Mouse (Mus musculus) small intestine, adult 2 months (tissue): ENCODE results near the gene Jund. TPM values are rescaled to one million over a fixed set of nuclear protein-coding genes. Genes with fewer than 3 reads are reported as not detected.

Experiments used
- H3K27ac ChIP-seq: fragments of 200-500 bp; 2 replicates; pipeline ENCODE4 v1.5.1; 2012; ENCODE audit warnings: low read depth, low read length, control low read depth, inconsistent platforms; ENCODE audit not compliant: insufficient read depth
- H3K27me3 ChIP-seq: fragments of 200-500 bp; 2 replicates; pipeline ENCODE4 v1.6.1; 2012; ENCODE audit warnings: mild to moderate bottlenecking, moderate library complexity, low read length, inconsistent platforms; ENCODE audit not compliant: control insufficient read depth, insufficient read depth
- H3K36me3 ChIP-seq: fragments of 200-500 bp; 2 replicates; pipeline ENCODE4 v1.6.1; 2012; ENCODE audit warnings: mild to moderate bottlenecking, low read length, control low read depth, inconsistent platforms; ENCODE audit not compliant: control insufficient read depth, insufficient read depth
- H3K4me1 ChIP-seq: fragments of 200-500 bp; 2 replicates; pipeline ENCODE4 v1.6.1; 2012; ENCODE audit warnings: low read length, inconsistent platforms, mixed read lengths; ENCODE audit not compliant: control insufficient read depth, insufficient read depth, insufficient read length
- H3K4me3 ChIP-seq: fragments of 200-500 bp; 2 replicates; pipeline ENCODE4 v1.5.1; 2012; ENCODE audit warnings: low read depth, mild to moderate bottlenecking, control low read depth, inconsistent platforms, low read length, moderate library complexity
- CTCF ChIP-seq: fragments of 200-500 bp; IDR thresholded peaks from 2 replicates; pipeline ENCODE4 v1.5.1; 2012; ENCODE audit warnings: low read depth, mild to moderate bottlenecking, control low read depth, inconsistent platforms, low read length, moderate library complexity, mixed read lengths; ENCODE audit not compliant: insufficient replicate concordance, insufficient read length; ENCODE audit errors: extremely low read depth
- POLR2A ChIP-seq: fragments of 200-500 bp; IDR thresholded peaks from 2 replicates; pipeline ENCODE4 v1.6.1; 2012; ENCODE audit warnings: low read depth, mild to moderate bottlenecking, control low read depth, inconsistent platforms, low read length, moderate library complexity
- WGBS: fragments of 180-500 bp; shearing (Covaris S2); methylation state at CpG from one replicate; pipeline ENCODE4 v1.1.7; 2018; 5-methylcytosine and 5-hydroxymethylcytosine counted together
- polyA plus RNA-seq: library from polyadenylated mRNA; depleted of rRNA; stranded (reverse); fragments of >200 nt; gene quantifications from 2 replicates; pipeline ENCODE4 v1.2.3, GENCODE M21; 2012

The Jund gene
- polyA plus RNA-seq, 1 experiment, result 1,098 TPM

DNA sequence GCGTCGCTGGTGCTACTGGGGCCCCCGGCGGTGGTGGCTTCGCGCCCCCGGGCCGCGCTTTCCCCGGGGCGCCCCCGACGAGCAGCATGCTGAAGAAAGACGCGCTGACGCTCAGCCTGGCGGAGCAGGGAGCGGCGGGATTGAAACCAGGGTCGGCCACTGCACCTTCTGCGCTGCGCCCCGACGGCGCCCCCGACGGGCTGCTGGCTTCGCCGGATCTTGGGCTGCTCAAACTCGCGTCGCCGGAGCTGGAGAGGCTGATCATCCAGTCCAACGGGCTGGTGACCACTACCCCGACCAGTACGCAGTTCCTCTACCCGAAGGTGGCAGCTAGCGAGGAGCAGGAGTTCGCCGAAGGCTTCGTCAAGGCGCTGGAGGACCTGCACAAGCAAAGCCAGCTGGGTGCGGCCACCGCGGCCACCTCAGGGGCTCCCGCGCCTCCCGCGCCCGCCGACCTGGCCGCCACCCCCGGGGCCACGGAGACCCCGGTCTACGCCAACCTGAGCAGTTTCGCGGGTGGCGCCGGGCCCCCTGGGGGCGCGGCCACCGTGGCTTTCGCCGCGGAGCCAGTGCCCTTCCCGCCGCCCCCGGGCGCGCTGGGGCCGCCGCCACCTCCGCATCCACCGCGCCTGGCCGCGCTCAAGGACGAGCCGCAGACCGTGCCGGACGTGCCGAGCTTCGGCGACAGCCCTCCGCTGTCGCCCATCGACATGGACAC lies 526 bp downstream of the Jund start:
- peaks cover 9% of the 10 kb centered on the region for H3K36me3 ChIP-seq
- peaks cover 39% of the 10 kb centered on the region for H3K4me1 ChIP-seq
- H3K4me3 ChIP-seq, result peak overlapping the region; percentile 80
- TF ChIP-seq POLR2A, result no peak
- no peak for TF ChIP-seq CTCF
- H3K27me3 ChIP-seq, result no peaks in the 10 kb centered on the region
- peak overlapping the region; percentile 98 for H3K27ac ChIP-seq
- WGBS, result under 1% methylated on average over 89 of the region's 89 CpGs

DNA sequence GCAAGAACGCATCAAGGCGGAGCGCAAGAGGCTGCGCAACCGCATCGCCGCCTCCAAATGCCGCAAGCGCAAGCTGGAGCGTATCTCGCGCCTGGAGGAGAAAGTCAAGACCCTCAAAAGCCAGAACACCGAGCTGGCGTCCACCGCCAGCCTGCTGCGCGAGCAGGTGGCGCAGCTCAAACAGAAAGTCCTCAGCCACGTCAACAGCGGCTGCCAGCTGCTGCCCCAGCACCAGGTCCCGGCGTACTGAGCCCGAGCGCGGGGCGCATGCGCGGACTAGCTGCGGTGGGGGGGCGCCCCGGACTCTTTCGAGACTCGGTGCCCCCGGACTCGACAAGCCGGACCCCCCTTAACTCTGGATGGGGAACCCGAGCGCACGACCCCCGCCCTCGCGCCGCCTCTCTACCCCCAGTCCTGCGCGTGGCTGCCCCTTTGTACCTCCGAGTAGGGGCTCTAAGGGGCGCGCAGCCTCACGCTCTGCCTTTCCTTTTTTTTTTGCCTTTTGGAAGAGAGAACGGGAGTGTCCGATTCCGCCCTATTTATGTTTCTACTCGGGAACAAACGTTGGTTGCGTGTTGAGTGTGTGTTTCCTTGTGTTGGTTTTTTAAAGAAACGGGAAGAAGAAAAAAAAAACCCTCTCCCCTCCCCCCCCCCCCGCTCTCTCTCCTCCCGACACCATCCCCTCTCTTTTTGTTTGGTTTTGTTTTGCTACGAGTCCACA lies 1.2 kb downstream of the Jund start:
- peaks cover 9% of the 10 kb centered on the region for H3K36me3 ChIP-seq
- TF ChIP-seq CTCF (no peak), POLR2A (peak; percentile 40; the same call in 1 of the 2 replicates)
- peaks cover 38% of the 10 kb centered on the region for H3K4me1 ChIP-seq
- peak overlapping the region; percentile 98 for H3K27ac ChIP-seq
- H3K4me3 ChIP-seq, result peak overlapping the region; percentile 80
- WGBS, result under 1% methylated on average over 59 of the region's 59 CpGs
- no peaks in the 10 kb centered on the region for H3K27me3 ChIP-seq

DNA sequence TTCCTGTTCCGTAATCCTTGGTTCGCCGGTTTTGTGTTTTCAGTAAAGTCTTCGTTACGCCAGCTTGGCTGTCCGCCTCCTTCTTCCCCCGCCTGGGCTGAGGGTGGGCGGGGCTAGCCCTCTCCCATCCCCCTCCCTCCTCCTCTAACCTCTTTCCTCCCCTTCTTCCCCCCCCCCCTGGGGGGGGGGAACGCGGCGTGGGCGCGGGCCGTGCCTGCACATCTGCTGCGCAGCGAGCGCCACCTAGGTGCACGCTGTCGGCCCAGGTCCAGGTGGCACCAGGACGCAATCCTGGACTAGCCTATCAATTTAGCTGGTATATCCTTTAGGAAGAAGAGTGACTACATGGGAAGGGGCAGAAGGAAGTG lies 1.8 kb downstream of the Jund start:
- WGBS, result 0% methylated on average over 20 of the region's 20 CpGs
- TF ChIP-seq POLR2A (peak; percentile 45; the same call in 1 of the 2 replicates), CTCF (peak; percentile 82)
- H3K4me3 ChIP-seq, result peak overlapping the region; percentile 80
- peaks cover 9% of the 10 kb centered on the region for H3K36me3 ChIP-seq
- peak overlapping the region; percentile 42 for H3K27ac ChIP-seq
- no peaks in the 10 kb centered on the region for H3K27me3 ChIP-seq
- H3K4me1 ChIP-seq, result peaks cover 32% of the 10 kb centered on the region

DNA sequence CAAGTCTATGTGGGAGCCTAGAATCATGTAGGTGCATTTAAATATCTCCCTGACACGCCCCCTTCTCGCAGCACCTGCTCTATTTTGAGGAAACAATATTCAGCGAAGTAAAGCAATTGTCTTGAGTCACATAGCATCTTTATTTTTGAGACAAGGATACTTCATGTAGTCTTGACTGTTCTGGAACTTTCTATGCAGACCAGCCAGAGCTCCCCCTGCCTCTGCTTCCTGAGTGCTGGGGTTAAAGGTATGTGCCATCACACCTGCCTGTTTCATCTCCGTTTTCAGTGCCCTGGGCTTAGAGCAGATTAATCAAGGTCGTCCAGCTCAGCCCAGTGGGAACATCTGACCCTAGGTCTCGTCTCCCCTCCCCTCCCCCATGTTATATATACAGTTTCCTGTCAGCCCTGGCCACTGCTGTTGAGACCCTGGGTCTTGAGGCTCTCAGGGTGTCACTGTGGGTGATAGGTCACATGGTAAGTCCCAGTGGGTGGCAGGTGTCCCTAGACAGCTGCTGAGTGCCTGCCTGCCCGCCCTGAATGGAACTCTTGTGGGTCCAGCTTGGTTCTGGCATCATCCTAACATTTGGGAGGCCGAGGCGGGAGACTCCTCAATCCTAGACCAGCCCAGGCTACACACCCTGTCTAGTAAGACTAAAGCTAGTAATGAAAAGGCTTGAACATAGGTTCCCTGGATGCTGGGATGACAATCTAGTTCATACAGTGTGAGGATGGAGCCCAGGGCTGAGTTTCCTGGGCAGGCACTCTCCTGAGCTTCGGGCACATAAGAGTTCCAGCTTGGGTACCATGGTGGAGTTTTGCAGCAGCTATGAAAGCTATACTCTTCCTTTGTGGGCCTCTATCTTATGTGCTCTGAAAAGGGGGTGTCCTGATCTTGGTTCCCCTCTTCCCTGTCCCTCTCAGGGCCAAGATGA lies 2.6 kb downstream of the Jund start:
- Histone ChIP-seq H3K36me3 (peaks cover 9% of the 10 kb centered on the region), H3K4me3 (peak overlapping the region; percentile 80), H3K27me3 (no peaks in the 10 kb centered on the region), H3K4me1 (peaks cover 25% of the 10 kb centered on the region), H3K27ac (peak overlapping the region; percentile 42)
- 43% methylated on average over 10 of the region's 10 CpGs for WGBS
- TF ChIP-seq POLR2A, result 0 out of 2 replicates have a peak, but pooled peaks have one; percentile 11
- TF ChIP-seq CTCF, result no peak

DNA sequence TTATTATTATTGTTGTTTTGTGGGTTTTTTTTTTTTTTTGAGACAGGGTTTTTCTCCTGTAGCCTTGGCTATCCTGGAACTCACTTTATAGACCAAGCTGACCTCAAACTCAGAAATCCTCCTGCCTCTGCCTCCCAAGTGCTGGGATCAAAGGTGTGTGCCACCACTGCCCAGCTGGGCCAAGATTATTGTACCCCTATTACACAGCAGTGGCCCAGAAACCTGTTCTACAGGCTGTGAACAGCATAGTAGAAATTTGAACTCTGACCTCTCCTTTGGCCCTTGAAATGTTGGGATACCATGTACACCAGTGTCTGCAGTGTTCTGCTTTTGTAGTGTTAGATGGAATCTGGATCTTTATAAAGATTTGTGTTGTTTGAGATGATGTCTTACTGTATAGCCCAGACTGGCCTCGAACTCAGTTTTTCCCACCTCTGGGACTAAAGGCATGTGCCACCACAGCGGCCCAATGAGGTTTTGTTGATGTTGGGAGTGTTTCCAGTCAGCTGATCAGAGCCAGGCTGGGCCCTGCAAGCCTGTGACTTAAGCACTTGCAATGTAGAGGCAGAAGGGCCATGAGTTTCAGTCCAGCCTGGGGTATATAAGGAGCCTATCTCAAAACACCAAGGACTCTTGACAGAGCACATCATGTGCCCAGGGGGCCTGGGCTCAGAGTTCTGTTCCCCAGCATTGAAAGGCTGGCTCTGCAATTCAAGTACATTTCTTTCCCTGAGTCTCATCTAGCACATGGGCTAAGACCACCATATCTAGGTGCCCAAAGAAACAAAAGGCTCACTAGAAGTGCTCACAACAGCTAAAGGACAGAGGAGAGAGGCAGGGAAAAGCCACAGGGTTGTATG lies 3.5 kb downstream of the Jund start:
- Histone ChIP-seq H3K27me3 (no peaks in the 10 kb centered on the region), H3K4me1 (peaks cover 17% of the 10 kb centered on the region), H3K4me3 (no peak overlapping the region), H3K27ac (0 out of 2 replicates have a peak overlapping the region, but pooled peaks have one; percentile 1), H3K36me3 (peaks cover 9% of the 10 kb centered on the region)
- no peak for TF ChIP-seq CTCF
- WGBS, result 61% methylated on average over 2 of the region's 2 CpGs

DNA sequence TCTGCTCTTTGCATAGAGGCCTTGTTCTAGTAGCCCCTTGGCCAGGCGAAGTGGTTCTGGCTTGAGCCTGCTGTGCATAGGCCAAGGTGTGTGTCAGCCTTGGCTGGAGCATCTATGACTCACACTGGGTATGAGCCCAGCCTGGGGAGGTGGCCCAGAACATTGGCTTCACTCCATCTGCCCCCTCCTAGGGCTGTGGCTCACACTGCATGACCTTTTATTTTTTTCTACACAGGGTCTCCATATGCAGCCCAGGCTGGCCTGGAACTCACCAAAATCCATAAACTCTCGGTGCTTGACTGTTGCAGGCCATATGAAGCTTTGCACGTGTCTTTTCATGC lies 4.1 kb downstream of the Jund start:
- Histone ChIP-seq H3K27ac (0 out of 2 replicates have a peak overlapping the region, but pooled peaks have one; percentile 1), H3K4me3 (no peak overlapping the region), H3K27me3 (no peaks in the 10 kb centered on the region), H3K4me1 (peaks cover 12% of the 10 kb centered on the region), H3K36me3 (peaks cover 9% of the 10 kb centered on the region)
- 60% methylated on average over 3 of the region's 3 CpGs for WGBS
- TF ChIP-seq CTCF, result no peak
